Mouse (Mus musculus): ENCODE results near the gene Borcs6.

- TF ChIP-seq CTCF (IDR thresholded peaks at IDR 0.05) (no peak), EP300 (IDR thresholded peaks at IDR 0.05) (no peak)
Observed at GRCm38 (mm10) chr11:69010400-69011323, 48.9 kb upstream of the Borcs6 start.

Data from lung, postnatal 0 days (tissue).